Mouse (Mus musculus): ENCODE results near the gene Sowahc. TPM values are rescaled to one million over a fixed set of nuclear protein-coding genes. Genes with fewer than 3 reads are reported as not detected.

Sowahc gene
- polyA plus RNA-seq, 1 experiment from 2014 or later = 2.5 TPM

- Histone ChIP-seq H3K4me1 (replicated peaks) (peaks cover 26% of the 10 kb centered on the region), H3K4me2 (no peak overlapping the region), H3K9ac (no peak overlapping the region), H3K9me3 (replicated peaks) (no peaks in the 10 kb centered on the region), H3K27ac (replicated peaks) (no peak overlapping the region), H3K27me3 (peaks cover 51% of the 10 kb centered on the region), H3K36me3 (replicated peaks) (no peaks in the 10 kb centered on the region), H3K4me3 (replicated peaks) (no peak overlapping the region)
- WGBS (ENCODE audit: insufficient replicate concordance) = 52% methylated on average over 2 of the region's 2 CpGs
- ATAC-seq (ENCODE audit: insufficient read depth) = no peak
These were observed 3.4 kb downstream of the Sowahc start for GRCm38 (mm10) chr10:59225137-59225536.

- no peak overlapping the region for H3K9ac ChIP-seq
- H3K4me3 ChIP-seq (replicated peaks) = no peak overlapping the region
- H3K4me1 ChIP-seq (replicated peaks) = 0 out of 2 replicates have a peak, but pooled peaks cover 3% of the 10 kb centered on the region
- no peak for ATAC-seq (ENCODE audit: insufficient read depth)
- no peaks in the 10 kb centered on the region for H3K9me3 ChIP-seq (replicated peaks)
- peaks cover 15% of the 10 kb centered on the region for H3K27me3 ChIP-seq
- 43% methylated on average over 4 of the region's 4 CpGs for WGBS (ENCODE audit: insufficient replicate concordance)
- no peak overlapping the region for H3K27ac ChIP-seq (replicated peaks)
- H3K36me3 ChIP-seq (replicated peaks) = no peaks in the 10 kb centered on the region
- no peak overlapping the region for H3K4me2 ChIP-seq
These were observed 7.6 kb downstream of the Sowahc start for GRCm38 (mm10) chr10:59229205-59229820.

GRCm38 (mm10) chr10:59235227-59235626 lies 13.5 kb downstream of the Sowahc start:
- no peaks in the 10 kb centered on the region for H3K4me1 ChIP-seq (replicated peaks)
- 72% methylated on average over 2 of the region's 2 CpGs for WGBS (ENCODE audit: insufficient replicate concordance)

GRCm38 (mm10) chr10:59235847-59236246 lies 14.1 kb downstream of the Sowahc start:
- 44% methylated on average over 4 of the region's 4 CpGs for WGBS (ENCODE audit: insufficient replicate concordance)
- H3K4me1 ChIP-seq (replicated peaks) = no peaks in the 10 kb centered on the region
- no peak for ATAC-seq (ENCODE audit: insufficient read depth)
- H3K9me3 ChIP-seq (replicated peaks) = no peaks in the 10 kb centered on the region
- H3K4me2 ChIP-seq = no peak overlapping the region
- H3K9ac ChIP-seq = no peak overlapping the region
- no peaks in the 10 kb centered on the region for H3K27me3 ChIP-seq
- H3K4me3 ChIP-seq (replicated peaks) = no peak overlapping the region
- H3K27ac ChIP-seq (replicated peaks) = no peak overlapping the region
- H3K36me3 ChIP-seq (replicated peaks) = no peaks in the 10 kb centered on the region

More at GRCm38 (mm10) chr10:59235227-59235626, 13.5 kb downstream of the Sowahc start:
- Histone ChIP-seq H3K4me2 (no peak overlapping the region), H3K36me3 (replicated peaks) (no peaks in the 10 kb centered on the region), H3K9ac (no peak overlapping the region), H3K9me3 (replicated peaks) (no peaks in the 10 kb centered on the region), H3K27me3 (no peaks in the 10 kb centered on the region; the same call in 1 of the 2 replicates), H3K4me3 (replicated peaks) (no peak overlapping the region), H3K27ac (replicated peaks) (no peak overlapping the region)
- no peak for ATAC-seq (ENCODE audit: insufficient read depth)

GRCm38 (mm10) chr10:59236486-59236885 lies 14.7 kb downstream of the Sowahc start:
- H3K4me3 ChIP-seq (replicated peaks) = no peak overlapping the region
- no peak overlapping the region for H3K9ac ChIP-seq
- H3K4me2 ChIP-seq = no peak overlapping the region
- no peaks in the 10 kb centered on the region for H3K36me3 ChIP-seq (replicated peaks)
- H3K4me1 ChIP-seq (replicated peaks) = 0 out of 2 replicates have a peak, but pooled peaks cover 4% of the 10 kb centered on the region
- no peaks in the 10 kb centered on the region for H3K27me3 ChIP-seq
- WGBS (ENCODE audit: insufficient replicate concordance) = 54% methylated on average over 6 of the region's 6 CpGs
- H3K9me3 ChIP-seq (replicated peaks) = no peaks in the 10 kb centered on the region
- H3K27ac ChIP-seq (replicated peaks) = no peak overlapping the region
- no peak for ATAC-seq (ENCODE audit: insufficient read depth)

- H3K4me3 ChIP-seq (replicated peaks) = no peak overlapping the region
- ATAC-seq (ENCODE audit: insufficient read depth) = no peak
- no peaks in the 10 kb centered on the region for H3K27me3 ChIP-seq
- WGBS (ENCODE audit: insufficient replicate concordance) = 33% methylated on average over 3 of the region's 3 CpGs
- no peak overlapping the region for H3K4me2 ChIP-seq
- no peak overlapping the region for H3K27ac ChIP-seq (replicated peaks)
- no peak overlapping the region for H3K9ac ChIP-seq
- no peaks in the 10 kb centered on the region for H3K9me3 ChIP-seq (replicated peaks)
- 0 out of 2 replicates have a peak, but pooled peaks cover 4% of the 10 kb centered on the region for H3K4me1 ChIP-seq (replicated peaks)
- no peaks in the 10 kb centered on the region for H3K36me3 ChIP-seq (replicated peaks)
These were observed 16.0 kb downstream of the Sowahc start for GRCm38 (mm10) chr10:59237757-59238156.

GRCm38 (mm10) chr10:59241141-59241541 lies 19.4 kb downstream of the Sowahc start:
- Histone ChIP-seq H3K27me3 (no peaks in the 10 kb centered on the region), H3K9me3 (replicated peaks) (no peaks in the 10 kb centered on the region), H3K36me3 (replicated peaks) (no peaks in the 10 kb centered on the region), H3K4me1 (replicated peaks) (0 out of 2 replicates have a peak, but pooled peaks cover 4% of the 10 kb centered on the region), H3K4me2 (no peak overlapping the region), H3K27ac (replicated peaks) (no peak overlapping the region), H3K4me3 (replicated peaks) (no peak overlapping the region), H3K9ac (no peak overlapping the region)
- peak; percentile 57 for ATAC-seq (ENCODE audit: insufficient read depth)
- 48% methylated on average over 3 of the region's 3 CpGs for WGBS (ENCODE audit: insufficient replicate concordance)

GRCm38 (mm10) chr10:59249531-59249930 lies 27.8 kb downstream of the Sowahc start:
- WGBS (ENCODE audit: insufficient replicate concordance) = 65% methylated on average over 3 of the region's 3 CpGs
- Histone ChIP-seq H3K4me1 (replicated peaks) (peaks cover 3% of the 10 kb centered on the region; the same call in 1 of the 2 replicates), H3K4me2 (no peak overlapping the region), H3K27me3 (no peaks in the 10 kb centered on the region), H3K27ac (replicated peaks) (no peak overlapping the region), H3K9me3 (replicated peaks) (no peaks in the 10 kb centered on the region), H3K36me3 (replicated peaks) (no peaks in the 10 kb centered on the region), H3K4me3 (replicated peaks) (no peak overlapping the region), H3K9ac (no peak overlapping the region)
- ATAC-seq (ENCODE audit: insufficient read depth) = no peak

GRCm38 (mm10) chr10:59250679-59251078 lies 28.9 kb downstream of the Sowahc start:
- Histone ChIP-seq H3K4me2 (no peak overlapping the region), H3K27ac (replicated peaks) (no peak overlapping the region), H3K27me3 (no peaks in the 10 kb centered on the region), H3K36me3 (replicated peaks) (no peaks in the 10 kb centered on the region), H3K4me1 (replicated peaks) (peaks cover 6% of the 10 kb centered on the region; the same call in 1 of the 2 replicates), H3K9me3 (replicated peaks) (no peaks in the 10 kb centered on the region), H3K4me3 (replicated peaks) (no peak overlapping the region), H3K9ac (no peak overlapping the region)
- no peak for ATAC-seq (ENCODE audit: insufficient read depth)
- 48% methylated on average over 2 of the region's 2 CpGs for WGBS (ENCODE audit: insufficient replicate concordance)

- no peak overlapping the region for H3K27ac ChIP-seq (replicated peaks)
- H3K4me3 ChIP-seq (replicated peaks) = no peak overlapping the region
- peaks cover 6% of the 10 kb centered on the region; the same call in 1 of the 2 replicates for H3K4me1 ChIP-seq (replicated peaks)
- WGBS (ENCODE audit: insufficient replicate concordance) = 18% methylated on average over 2 of the region's 2 CpGs
- H3K4me2 ChIP-seq = no peak overlapping the region
- H3K9me3 ChIP-seq (replicated peaks) = no peaks in the 10 kb centered on the region
- H3K9ac ChIP-seq = no peak overlapping the region
- no peak for ATAC-seq (ENCODE audit: insufficient read depth)
- H3K27me3 ChIP-seq = no peaks in the 10 kb centered on the region
- H3K36me3 ChIP-seq (replicated peaks) = no peaks in the 10 kb centered on the region
These were observed 30.2 kb downstream of the Sowahc start for GRCm38 (mm10) chr10:59251980-59252379.

GRCm38 (mm10) chr10:59252396-59252795 lies 30.6 kb downstream of the Sowahc start:
- Histone ChIP-seq H3K4me2 (no peak overlapping the region), H3K9ac (no peak overlapping the region), H3K4me3 (replicated peaks) (no peak overlapping the region), H3K9me3 (replicated peaks) (no peaks in the 10 kb centered on the region), H3K27ac (replicated peaks) (no peak overlapping the region), H3K27me3 (no peaks in the 10 kb centered on the region), H3K36me3 (replicated peaks) (no peaks in the 10 kb centered on the region), H3K4me1 (replicated peaks) (peaks cover 6% of the 10 kb centered on the region; the same call in 1 of the 2 replicates)
- WGBS (ENCODE audit: insufficient replicate concordance) = 38% methylated on average over 8 of the region's 8 CpGs
- no peak for ATAC-seq (ENCODE audit: insufficient read depth)
